Mouse (Mus musculus) thymus, postnatal 4 days (tissue): ENCODE measurements around the gene Tnfrsf13b.
A peak's percentile ranks its signal among the peaks of the same experiment; 100 is the strongest.
"Not testable (repeated sequence)": the region's sequence is repeated elsewhere in the genome, so short reads cannot be mapped to it uniquely, and the experiment has no call there.

Source experiments
- DNase-seq: peaks from one replicate; pipeline ENCODE4 v3.0.0; 2021

Tnfrsf13b gene

DNA sequence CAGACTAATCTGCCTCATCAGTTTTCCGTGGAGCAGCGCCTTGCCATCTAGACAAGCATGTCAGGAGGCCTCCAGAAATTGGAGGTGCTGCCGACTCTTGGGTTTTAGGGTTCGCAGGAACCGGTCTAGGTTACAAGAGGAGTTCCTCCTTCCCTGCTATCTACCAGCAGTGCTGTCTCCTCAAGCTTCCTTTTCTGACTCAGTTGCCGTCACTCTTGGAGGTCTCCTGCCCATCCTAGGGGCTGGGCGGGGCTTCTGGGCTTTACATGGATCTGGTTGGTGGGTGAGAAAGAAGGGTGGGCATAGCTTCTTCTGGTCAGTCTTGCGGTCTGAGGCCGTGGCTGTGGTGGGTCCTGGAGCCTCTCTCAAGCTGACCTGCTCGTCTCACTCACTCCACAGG is 2.8 kb downstream of the Tnfrsf13b start:
- no peak for DNase-seq

DNA sequence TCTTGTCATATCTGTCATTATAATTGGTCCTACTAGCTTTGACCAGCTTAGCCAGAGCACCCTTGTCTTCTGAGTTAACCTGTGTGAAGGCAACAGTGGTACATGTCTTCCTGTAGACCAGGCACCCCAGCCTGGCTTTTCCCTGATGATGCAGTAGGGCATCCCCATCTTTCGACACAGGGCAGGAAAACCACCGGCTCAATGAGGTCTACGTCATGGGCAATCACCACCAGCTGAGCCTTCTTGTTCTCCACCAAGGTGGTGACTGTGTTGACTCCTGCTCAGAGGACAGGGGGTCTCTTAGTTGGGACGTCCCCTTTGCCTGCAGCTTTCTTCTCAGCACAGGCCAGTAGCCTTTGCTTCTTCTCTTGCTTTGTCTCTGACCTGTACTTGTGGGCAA is 4.1 kb downstream of the Tnfrsf13b start:
- DNase-seq: not testable (repeated sequence)

DNA sequence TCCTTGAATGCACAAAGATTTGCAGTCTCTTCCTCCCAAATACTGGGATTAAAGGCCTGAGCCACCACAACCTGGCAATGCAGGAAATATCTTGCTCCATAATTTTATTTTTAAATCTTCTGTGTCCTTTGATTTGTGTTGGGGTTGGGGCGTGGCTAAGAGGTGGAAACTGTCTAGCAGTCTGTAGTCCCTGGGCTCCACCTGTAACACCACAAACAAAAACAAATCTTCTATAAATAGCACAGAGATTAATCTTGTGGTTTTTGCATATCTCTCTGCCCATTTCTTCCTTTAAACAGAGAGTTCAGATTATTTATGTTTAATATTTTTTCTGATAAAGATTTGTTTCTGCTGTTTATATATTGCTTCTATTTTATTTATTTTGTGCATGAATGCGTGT is 6.4 kb downstream of the Tnfrsf13b start:
- no peak for DNase-seq

DNA sequence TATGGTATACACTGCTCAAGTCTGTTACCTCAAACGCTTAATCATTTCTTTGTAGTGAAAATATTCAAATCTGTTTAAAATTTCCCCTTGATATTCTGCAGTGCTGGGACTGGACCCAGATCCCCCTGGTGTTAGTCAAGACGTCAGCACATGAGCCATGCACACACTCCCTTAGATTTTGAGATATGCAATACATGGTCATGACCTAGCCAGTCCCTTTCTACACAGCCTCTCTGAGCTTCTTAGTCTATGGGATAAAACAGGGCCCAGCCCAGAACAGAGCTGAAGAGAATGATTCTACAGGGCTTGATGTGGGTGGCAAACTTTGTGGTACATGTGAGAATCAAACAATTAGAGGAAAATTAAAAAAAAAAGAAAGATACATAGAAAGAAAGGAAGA is 15.1 kb downstream of the Tnfrsf13b start:
- no peak for DNase-seq

DNA sequence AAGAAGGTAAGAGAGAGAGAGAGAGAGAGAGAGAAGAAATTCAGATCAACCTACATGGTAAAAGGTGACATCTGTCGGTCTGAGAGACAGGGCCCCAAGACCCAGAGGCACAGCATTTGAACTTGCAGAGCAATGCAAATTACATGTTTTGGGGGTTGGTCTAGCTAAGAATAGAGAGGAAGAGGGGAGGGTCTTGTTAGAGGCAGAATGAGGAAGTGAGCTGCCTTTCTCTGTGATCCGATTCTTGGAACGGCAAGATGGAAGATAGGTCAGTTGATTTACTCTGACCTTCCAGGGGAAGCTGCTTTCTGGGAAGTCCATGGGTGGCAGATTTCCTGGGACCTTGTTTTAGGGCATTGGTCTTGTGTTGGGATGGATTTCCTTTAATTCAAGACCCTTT is 15.7 kb downstream of the Tnfrsf13b start:
- peak; percentile 53 for DNase-seq

DNA sequence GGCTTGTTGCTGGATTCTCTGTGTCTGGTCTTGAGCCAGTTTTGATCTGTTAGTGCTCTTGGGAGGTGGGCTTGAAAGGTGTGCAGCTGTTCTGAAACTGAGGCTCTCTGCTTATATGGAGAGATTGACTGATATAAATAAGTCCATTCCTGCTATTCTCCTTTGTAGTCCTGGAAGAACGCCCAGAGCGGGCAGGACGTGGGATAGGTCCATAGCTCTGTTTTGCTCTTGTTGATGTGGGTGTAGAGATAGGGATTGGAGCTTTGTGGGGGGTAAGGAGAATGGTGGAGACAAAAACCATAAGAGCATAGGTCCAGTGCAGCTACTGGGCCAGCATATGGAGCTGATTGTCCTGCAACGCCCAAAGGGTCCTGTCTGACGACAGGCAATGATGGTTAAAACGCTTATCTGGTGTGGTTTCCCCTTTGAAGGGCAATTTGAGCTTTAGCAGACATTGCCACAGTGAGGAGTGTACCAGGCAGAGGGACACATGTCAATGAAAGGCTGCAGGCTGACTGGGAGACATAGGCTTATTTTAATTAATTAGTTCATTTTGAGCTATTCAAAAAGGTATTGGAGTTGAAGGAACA is 16.5 kb downstream of the Tnfrsf13b start:
- DNase-seq: no peak

DNA sequence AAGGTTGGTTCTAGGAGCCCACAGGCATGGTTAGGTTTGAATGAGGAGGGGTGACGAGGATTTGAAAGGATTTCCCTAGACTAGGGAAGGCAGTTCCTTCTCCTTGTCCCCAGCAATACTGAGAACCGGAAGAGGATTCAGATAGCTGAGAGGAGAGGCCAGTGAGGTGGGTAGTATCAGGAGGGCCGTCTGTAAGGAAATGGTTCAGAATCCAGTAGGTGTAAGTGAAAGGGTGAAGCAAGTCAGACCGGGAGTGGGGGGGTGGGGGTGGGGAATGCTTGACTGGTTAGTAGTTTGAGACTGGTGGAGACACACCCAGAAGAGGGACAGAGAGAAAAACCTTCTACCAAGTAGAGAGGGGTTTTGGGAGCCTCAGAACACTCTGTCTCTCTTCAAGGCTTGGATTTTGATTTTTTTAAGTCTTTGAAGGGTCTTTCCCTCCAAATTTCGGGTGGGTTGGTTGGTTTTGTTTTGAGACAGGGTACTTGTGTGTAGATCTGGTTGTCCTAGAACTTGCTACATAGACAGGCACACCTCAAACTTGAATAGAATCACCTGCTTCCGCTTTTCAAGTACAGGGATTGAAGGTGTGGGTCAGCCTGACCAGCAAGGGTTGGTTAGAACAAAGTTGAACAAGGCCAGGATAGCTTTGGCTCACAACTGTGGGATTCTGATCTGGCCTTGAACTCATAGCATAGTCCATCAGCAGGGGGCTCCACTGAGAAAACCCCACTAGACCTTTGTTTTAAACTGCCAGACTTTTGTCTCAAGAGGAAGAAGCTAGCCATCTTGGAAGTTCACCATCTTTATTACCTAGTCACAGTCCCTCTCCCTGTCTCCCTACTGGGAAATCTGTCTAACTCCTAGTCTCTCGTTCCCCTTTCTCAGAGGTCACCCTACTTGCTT is 17.3 kb downstream of the Tnfrsf13b start:
- DNase-seq: peak; percentile 70

DNA sequence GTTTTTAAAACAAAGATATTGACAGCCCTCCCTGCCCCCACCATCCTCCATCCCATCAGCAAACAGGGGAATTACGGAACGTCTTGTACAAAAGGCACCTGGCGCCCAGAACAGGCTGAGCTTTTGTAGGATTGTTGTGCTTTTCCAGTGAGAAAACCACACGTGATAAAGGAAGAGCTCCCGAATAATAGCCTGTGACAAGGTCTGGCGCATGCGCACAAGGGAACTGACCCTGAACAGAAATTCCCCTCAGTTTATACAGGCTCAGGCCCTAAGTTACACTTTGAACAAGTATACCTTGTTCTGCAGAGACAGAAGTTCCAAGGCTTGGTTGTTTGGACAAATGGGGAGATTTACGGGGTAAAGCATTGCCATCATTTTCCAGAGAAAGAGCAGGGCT is 19.0 kb downstream of the Tnfrsf13b start:
- DNase-seq: no peak

DNA sequence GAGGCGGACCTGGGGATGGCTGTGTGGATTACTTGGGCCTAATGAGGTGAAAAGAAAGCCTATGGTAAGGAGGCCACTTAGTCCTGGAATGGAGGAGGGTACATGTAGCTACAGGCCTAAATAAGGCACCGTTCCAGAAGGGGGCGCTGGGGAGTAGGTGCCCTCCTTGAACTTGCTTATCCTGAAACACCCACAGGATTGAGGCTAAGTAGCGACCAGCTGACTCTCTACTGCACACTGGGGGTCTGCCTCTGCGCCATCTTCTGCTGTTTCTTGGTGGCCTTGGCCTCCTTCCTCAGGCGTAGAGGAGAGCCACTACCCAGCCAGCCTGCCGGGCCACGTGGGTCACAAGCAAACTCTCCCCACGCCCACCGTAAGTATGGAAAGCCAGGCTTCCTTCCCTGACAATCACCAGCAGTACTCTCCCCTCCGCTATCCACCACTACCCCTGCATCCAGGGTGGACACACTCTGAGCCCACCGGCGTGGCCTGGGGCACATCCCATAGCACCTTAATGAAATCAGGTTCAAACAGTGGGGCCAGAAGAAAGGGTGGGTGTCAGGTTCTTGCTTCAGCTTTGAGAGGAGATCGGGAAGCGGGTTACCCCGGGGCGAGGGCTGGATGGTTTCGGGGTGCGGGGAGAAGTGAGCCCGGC is 20.2 kb downstream of the Tnfrsf13b start:
- DNase-seq: peak; percentile 77

DNA sequence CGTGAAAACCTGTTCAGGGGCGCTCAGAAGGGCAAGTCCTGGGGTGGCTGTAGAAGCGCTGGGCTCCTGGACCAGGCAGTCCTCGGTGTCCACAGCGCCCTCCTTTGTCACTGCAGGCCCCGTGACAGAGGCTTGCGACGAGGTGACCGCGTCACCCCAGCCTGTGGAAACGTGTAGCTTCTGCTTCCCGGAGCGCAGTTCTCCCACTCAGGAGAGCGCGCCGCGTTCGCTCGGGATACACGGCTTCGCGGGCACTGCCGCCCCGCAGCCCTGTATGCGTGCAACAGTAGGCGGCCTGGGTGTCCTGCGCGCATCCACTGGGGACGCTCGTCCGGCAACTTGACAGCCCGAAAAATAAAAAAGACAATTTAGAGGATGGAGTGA is 20.7 kb downstream of the Tnfrsf13b start:
- DNase-seq: no peak

DNA sequence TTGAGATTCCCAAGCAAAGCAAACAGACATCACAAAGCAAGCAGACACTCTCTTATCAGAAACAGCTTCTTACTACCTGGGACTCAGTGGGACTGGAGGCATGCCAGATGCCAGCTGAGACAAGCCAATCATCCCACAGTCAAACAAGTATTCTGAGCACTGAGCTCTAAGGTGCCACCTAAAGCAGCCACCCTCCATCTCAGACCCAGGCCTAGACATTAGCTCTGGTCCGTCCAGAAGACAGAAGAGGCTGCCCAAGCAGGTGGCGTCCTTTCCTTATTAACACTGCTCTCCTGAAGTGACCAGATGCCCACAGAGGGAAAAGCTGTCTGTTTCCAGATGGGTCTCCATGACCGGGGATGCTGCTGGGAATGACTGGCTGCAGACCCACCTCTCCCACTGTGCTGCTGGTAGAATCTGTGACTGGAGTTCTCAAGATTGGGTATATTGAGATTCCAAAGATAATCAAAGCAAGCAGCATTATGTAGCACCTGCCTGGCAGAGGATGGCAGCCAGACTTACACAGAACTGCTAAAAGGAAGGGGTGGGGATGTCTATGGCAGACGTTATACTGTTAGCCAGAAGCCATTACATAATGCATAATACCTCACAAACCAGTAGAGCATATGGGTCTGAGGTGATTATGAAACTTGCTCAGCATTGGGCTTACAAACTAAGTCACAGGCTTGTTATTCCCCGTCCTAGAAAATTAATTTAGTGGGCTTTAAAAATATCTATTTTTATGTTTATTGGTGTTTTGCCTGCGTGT is 23.9 kb downstream of the Tnfrsf13b start:
- DNase-seq: no peak

DNA sequence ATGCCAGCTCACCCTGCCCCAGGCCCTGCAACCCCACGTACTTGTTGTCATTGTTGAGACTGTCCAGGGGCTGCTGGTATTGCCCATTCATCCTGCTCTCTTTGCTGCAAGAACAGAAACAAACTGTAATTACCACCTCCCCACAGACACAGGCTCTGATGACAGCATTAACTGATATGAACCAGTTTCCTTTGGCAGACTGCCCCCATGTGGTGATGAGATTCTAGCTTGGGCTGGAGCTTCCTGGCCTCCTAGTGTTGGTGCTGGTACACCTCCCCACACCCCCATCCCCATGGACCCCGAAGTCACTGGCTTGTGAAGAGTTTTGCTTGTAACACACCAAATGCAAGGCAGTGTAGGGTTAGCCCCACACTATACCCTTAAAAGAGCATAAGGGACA is 29.2 kb downstream of the Tnfrsf13b start:
- peak; percentile 75 for DNase-seq

DNA sequence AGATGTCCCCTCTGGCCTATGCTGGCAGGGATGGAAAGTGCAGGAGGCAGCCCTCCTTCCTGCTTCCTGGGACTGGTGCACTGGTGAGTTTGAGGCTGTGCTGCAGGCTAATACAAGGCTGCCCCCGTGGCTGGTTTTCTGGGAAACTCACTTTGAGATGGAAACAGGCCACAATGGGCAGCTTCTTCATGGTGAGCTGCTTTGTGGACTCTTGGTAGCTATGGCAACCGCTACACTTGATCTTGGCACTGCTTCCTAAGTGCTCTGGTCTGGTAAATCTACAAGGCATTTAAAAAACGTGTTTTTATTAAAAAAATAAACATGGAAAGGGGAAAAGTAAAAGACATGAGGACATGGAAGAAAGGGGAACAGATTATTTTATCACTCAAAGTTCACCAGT is 31.6 kb downstream of the Tnfrsf13b start:
- DNase-seq: no peak

DNA sequence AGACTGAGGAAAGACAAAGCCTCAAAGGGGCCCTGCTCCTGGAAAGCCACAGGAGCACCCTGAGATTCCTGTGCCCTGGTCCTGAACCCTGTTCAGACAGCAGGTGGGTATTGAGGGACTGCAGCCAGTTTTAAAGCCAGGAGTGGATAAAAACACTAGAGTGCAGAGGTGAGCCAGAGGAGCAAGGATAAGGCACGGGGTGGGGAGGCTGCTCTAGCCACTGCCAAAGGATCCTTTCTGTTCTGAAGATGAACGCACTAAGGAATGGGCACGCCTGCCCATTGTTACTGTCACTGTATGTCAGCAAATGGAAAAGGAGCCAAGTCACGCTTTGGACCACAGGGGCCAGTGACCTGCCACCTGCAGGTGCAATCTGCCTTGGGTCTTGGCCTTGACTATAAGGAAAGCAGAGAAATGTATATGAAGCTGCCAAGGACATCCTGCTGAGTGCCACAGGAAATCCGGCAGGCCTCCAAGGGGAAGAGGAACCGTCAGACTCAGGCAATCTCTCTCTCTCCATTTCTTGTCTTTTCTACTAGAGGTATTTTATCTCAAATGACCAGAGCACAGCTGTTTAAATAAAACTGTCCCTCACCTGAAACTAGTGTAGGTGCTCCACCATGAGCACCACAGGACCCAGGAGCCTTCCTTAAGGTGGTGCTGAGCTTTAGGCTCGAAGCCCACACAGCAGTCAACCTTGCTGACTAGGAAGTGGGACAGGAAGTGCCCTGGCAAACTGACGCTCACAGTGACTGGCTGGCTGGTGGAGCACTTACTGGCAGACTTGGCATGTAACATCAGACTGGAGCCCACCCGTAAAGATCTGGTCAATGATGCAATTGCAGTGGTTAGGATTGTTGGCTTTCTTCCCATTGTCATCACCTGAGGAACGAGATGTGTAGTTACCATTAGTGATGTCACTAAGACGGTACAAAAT is 33.5 kb downstream of the Tnfrsf13b start:
- DNase-seq: peak; percentile 54

DNA sequence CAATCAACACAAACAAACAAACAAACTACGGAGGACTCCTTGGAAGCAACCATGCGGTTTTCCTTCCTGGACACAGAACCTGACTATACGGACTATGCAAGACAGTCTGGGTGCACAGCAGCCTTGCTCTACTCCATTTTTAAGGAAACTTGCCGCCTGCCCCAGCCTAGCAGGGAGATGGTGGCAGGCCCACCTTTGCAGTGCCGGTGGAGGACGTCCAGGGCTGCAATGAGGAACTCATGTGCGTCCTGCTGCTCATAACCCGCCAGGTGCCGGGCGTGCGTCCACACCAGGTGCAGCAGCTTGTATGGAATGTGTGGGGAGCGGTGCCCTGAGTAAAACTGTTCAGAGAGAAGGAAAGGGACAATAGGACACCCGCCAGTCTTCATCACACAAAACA is 34.6 kb downstream of the Tnfrsf13b start:
- no peak for DNase-seq

DNA sequence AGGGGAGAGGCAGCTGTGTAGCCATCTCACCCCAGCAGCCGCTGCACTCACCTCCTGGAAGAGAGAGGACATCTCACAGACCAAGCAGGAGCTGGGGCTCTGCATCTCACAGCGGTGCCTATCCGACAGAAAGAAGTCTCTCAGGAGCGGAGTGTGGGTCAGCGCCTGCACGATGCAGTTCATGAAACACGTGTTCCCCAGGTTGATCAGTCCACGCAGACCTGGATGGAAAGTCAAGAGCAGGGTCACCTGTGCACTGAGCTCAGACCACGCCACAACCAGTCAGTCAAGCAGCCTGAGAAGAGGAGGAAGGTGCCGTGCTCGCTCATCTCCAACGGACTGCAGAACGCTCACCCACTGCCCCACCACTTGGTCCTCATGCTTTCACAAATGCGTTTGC is 36.2 kb downstream of the Tnfrsf13b start:
- DNase-seq: no peak

DNA sequence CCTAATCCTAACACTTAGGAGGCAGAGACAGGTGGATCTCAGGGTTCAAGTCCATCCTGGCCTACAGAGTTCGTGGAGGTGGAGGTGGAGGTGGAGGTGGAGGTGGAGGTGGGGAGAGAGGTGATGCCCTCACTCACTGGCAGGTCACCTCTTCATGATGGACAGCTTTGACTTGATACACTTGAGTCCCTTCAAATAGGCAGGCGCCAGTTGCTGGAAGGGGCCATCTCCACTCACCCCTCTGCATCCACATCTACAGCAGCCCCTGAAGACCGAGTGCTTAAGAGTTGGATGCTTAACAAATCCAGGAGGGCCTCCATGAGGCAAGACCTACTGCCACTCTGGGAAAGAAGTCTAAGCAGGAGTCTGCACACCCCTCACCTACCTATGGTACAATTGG is 36.8 kb downstream of the Tnfrsf13b start:
- no peak for DNase-seq

DNA sequence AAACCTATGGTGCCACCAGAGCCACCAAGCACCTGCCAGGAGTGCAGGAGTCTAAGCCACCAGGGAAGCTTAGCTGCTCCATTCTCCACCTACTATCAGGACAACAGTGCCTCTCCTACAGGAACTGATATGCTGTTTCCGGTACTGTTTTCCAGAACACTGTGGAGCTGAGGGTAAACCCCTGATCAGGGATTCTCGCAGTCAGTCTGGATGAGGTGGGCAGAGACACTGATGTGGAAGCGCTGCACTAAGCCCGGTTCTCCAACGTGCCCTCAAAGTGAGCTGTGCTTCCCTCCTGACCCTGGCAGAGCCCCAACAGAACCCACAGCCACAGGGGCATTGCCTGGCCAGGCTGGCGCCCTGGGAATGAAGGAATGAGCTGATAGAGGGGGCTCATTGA is 37.8 kb downstream of the Tnfrsf13b start:
- DNase-seq: no peak

DNA sequence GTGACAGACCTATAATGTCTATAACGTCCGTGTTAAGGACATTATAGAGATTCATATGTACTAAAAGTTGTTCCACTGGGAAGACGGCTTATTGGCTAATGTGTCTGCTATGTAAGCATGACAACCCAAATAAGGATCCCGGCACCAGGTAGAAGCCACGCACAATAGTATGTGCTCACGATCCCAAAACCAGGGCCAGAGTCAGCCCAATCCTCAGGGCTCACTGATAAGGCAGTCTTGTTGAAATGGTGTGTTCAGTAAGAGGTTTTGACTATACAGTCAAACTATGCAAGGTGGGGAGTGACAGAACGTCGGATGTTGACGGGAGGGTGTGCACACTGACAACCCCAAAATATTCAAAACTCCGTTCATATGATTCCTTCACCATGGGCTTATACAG is 38.3 kb downstream of the Tnfrsf13b start:
- no peak for DNase-seq

DNA sequence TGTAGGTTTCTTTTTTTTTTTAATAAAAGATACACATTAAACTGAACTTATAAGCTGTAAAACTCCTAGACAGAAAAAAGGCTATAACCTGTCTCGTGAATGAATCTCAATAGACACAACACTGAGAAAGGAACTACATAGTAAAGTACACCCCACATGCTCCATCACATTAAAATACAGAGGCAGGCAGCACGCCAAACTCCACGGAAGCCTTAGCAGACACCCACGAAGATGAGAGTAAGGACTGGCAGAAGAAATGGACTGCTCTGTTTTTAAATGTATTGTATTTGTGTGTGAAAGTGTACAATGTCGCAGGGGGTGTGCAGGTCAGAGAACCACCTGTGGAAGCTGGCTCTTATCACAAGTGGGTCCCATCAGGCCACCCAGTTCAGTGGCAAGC is 43.6 kb downstream of the Tnfrsf13b start:
- no peak for DNase-seq

DNA sequence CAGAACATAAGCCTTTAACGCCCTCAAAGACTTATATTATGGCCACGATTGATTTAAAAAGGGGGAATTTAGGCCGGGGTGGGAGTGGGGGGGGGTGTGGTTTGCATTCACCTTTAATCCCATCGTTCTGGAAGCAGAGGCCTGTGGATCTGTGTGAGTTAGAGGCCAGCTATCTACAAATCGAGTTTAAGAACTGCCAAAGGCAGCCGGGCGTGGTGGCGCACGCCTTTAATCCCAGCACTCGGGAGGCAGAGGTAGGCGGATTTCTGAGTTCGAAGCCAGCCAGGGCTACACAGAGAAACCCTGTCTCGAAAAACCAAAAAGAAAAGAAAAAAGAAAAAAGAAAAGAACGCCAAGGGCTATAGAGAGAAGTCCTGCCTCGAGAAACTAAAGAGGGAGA is 46.9 kb downstream of the Tnfrsf13b start:
- DNase-seq: not testable (repeated sequence)

DNA sequence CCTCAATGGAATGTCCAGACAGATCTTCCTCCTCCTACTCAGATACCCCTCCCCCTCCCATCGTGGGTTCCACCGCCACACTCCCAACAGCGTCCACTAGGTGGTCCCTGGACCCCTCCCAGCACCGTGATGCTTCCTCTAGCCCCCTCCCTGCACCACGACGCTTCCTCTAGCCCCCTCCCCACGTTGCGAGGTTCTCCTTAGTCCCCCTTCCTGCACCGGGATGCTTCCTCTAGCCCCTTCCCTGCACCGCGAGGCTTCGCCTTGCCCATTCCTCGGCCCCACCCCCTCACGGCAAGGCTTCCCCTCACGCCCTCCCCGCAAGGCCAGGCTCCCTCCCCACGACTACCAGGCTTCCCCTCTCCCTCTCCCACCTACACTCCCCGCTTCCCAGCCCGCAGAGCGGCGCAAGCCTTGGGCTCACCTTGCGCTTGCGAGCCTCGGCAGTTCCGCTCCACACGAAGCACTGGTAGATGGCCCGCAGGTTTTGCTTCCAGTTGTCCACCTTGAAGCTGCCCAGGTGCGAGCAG is 47.8 kb downstream of the Tnfrsf13b start:
- DNase-seq: peak; percentile 82
